Mouse (Mus musculus) bone marrow macrophage, adult 2 months (primary cell): ENCODE measurements around the gene 1700001O22Rik.

Source experiments
- CTCF ChIP-seq: IDR thresholded peaks from 2 replicates; pipeline ENCODE4 v1.5.1; 2012; ENCODE audit warnings: low read depth, mild to moderate bottlenecking, low read length, moderate library complexity
- POLR2A ChIP-seq: IDR thresholded peaks from 2 replicates; pipeline ENCODE4 v1.6.1; 2012; ENCODE audit warnings: mild to moderate bottlenecking, low read depth, low read length, borderline replicate concordance

DNA sequence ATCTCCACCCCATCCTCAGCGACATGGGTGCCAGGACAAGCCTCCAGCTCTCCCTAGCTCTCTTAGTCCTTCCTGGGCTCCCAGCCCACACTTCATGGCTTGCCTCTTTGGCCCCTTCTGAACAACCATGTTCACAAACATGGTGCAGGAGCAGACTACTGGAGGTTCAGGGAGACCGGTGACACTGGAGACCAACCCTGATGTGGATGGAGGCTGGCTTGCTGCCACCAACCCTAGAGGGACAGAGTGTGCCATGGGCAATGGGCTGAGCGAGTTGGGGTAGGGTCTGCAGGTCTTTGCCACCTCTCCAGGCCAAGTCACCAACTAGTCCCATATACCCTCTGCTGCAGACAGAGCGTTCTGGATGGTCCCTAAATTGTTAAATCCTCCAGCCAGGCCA is 44.0 kb downstream of the 1700001O22Rik start:
- no peak for TF ChIP-seq CTCF
- no peak for TF ChIP-seq POLR2A
